Mouse (Mus musculus) erythroblast, embryonic 14.5 days (primary cell): ENCODE measurements around the gene Cd248.

ENCODE experiments used
- GATA1 ChIP-seq: IDR thresholded peaks from 2 replicates; pipeline ENCODE4 v1.6.1; 2012; ENCODE audit warnings: low read length, inconsistent platforms, mixed read lengths
- TAL1 ChIP-seq: IDR thresholded peaks from 3 replicates; pipeline ENCODE4 v1.6.1; 2012; ENCODE audit warnings: low read length, inconsistent platforms, mixed read lengths

DNA sequence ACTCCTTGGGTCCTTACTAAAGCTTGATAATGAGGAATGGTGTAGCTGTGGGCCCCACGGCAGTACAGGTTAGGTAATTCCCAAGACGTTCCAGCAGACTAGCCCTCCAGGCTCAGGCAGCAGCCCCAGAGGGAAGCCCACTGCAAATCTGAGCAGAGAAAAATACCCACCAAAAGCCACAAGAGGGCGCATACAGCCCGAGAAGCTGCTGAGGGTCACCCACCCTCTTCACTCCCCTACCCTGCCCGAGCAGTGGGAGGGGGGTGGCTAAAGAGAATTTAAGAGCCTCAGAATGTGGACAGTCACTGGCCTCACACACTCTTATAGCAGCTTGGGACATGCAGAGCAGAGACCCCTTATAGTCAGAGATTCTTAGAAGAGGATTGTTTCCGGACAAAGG, 11.6 kb upstream of the Cd248 start:
- TF ChIP-seq GATA1 (no peak), TAL1 (no peak)
